Mouse (Mus musculus) myocyte (in vitro differentiated cells): ENCODE measurements at regions not wholly inside any gene's neighbourhood (a gene's known extent, or its start where the extent isn't known, plus 50 kb on each side); places are given as distances from the start of the nearest gene placed in this dataset.

Source experiments
- MYOD1 ChIP-seq, 3 experiments: IDR thresholded peaks; one replicate each; pipeline ENCODE4 v1.6.1; 2011; ENCODE audit warnings: control low read depth in 2 of 3, low read depth in 2 of 3, mild to moderate bottlenecking in 2 of 3, moderate library complexity in 1 of 3; ENCODE audit not compliant: insufficient read length in 2 of 3, control insufficient read depth in 1 of 3
- POLR2A ChIP-seq: IDR thresholded peaks from one replicate; pipeline ENCODE4 v1.6.1; 2011; ENCODE audit warnings: low read depth, mild to moderate bottlenecking, control low read depth, moderate library complexity; ENCODE audit not compliant: insufficient read length
- POLR2AphosphoS2 ChIP-seq: IDR thresholded peaks from one replicate; pipeline ENCODE4 v1.6.1; 2011; ENCODE audit warnings: low read depth, control low read depth; ENCODE audit not compliant: insufficient read length
- TCF12 ChIP-seq: IDR thresholded peaks from one replicate; pipeline ENCODE4 v1.6.1; 2011; ENCODE audit warnings: mild to moderate bottlenecking, control low read depth; ENCODE audit not compliant: poor library complexity, insufficient read depth, severe bottlenecking

GRCm38 (mm10) chr1:137831284-137831683 lies 344.2 kb downstream of the Ptprc start:
- TF ChIP-seq POLR2A (no peak), TCF12 (no peak), POLR2AphosphoS2 (no peak), MYOD1 (IDR thresholded peaks at IDR 0.05; ENCODE audit: control insufficient read depth in 1 of 3, insufficient read length in 2 of 3, low read depth in 2 of 3) (no peak)
